Mouse (Mus musculus) cerebellum, adult 2 months (tissue): Measurements from ENCODE around the gene Hoxb5.

Experiments used
- CTCF ChIP-seq: fragments of 200-500 bp; IDR thresholded peaks from 2 replicates; pipeline ENCODE4 v1.5.1; 2011; ENCODE audit warnings: low read depth, mild to moderate bottlenecking, control low read depth, low read length, moderate library complexity, borderline replicate concordance; ENCODE audit not compliant: insufficient read depth
- POLR2A ChIP-seq: fragments of 200-500 bp; IDR thresholded peaks from 2 replicates; pipeline ENCODE4 v1.6.1; 2011; ENCODE audit warnings: low read length, control low read depth, borderline replicate concordance; ENCODE audit not compliant: insufficient read depth

GRCm38 (mm10) chr11:96295092-96295835, 7.9 kb upstream of the Hoxb5 start:
- no peak for TF ChIP-seq CTCF
- no peak for TF ChIP-seq POLR2A
